Mouse (Mus musculus): ENCODE results near the gene Rcsd1. TPM values are rescaled to one million over a fixed set of nuclear protein-coding genes. Genes with fewer than 3 reads are reported as not detected.

Gene Rcsd1
- total RNA-seq, 2 experiments from 2014 or later = 112 to 114 TPM

DNA sequence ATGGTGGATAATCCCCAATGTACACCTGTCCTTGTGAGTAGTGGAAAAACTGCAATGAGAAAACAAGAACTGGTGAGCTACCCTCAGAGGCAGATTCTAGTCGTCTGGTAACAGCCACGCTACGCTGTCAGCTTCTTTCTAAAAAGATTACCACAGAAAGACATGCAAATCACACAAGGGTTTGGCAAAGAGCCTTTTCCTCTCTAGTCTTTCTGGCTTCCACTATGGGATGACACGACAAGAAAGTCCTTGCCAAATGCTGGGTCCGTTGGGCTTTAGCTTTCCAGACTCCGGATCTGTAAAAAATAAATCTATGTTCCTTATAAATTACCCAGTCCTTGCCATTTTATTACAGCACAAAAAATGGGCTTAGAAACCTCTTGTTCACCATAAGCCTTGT is 103.8 kb downstream of the Rcsd1 start:
- DNase-seq = peak; percentile 66 to 68
- intact Hi-C loops (cut with DNase I) = no loop called here

DNA sequence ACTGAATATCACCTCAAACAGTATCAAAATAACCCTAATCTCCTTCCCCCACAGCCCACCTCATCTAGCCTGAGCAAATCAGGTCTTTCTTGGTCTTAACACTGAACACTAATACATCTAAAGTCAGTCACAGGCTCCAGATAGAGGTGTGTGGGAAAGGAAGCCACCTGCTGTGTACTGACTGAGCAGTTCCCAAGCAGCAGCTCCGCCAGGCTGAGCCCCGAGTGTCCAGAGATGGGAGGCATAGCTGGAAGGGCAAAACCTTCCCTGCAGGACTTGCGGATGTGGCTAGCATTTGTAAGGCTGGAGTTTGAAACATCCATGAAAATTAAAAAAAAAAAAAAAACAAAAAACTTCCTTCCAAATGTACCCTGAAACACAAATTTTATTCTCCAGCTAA is 104.4 kb downstream of the Rcsd1 start:
- no peak for DNase-seq
- intact Hi-C loops (cut with DNase I) = no loop called here

DNA sequence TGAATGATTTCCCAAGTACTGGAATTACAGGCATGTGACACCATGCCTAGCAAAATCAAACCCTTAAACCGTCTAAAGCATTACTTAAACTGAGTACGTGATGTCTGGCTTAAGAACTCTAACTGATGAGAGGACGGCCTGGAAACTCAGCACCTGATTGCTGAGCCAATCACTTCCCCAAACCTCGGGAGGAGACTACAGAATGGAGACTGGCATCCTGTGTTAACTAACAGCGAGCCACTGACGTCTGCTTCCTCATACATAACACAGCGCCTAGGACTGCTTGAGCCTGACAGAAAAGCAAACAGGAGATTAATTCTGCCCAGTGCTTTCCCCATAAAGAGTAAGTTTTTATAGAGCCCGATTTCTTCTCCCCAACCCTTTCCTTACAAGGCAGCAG is 105.4 kb downstream of the Rcsd1 start:
- DNase-seq = no peak
- intact Hi-C loops (cut with DNase I) = no loop called here

DNA sequence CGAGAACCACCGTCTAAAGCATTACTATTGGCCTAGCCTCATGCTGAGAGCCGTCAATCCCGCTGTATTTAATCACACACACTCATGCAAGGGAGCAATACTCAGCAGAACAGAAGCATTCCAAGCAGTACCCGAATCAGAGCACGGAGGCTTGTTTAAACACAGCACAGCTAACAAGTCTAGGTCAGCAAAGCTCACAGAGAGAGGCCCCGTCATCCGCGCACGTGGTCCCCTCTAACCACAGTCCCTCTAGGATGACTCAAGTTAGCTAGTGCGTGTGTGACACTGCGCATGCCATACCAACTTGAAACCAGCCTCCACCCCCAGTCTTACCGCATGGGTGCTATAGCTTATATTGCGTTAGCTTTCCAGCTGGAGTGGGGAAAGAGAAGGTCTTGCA is 106.3 kb downstream of the Rcsd1 start:
- no peak for DNase-seq
- intact Hi-C loops (cut with DNase I) = no loop called here

DNA sequence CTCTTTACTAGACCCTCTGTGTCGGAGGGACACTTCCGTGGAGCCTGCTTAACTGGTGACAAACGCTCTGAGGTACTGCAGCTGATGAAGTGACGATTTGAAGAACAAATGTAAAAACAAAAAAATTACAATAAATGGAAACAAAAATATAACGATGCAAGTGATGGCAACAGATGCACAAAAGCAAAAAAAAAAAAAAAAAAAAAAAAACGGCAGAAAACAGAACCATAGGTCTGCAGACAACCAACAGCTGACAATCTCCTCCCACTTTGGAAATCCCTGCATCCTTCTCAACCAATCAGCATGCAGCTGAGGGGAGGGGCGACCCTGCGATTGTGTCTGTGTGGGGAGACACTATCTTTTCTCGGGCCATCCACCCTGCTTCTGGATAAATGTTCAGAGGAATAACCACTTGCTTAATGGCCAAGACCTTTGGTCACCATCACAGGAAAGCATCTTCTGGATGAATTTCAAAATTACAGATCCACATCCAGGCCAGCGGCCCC is 107.7 kb downstream of the Rcsd1 start:
- intact Hi-C loops (cut with DNase I) = no loop called here
- DNase-seq = no peak

Small RNA genes within 50 kb of the gene (microRNA-seq; reads per million reads assigned to microRNA genes)
- 0 reads per million in 2 experiments for gene Gm44458

Other genes starting within 250 kb of the Rcsd1 start
- 10 to 100 TPM; 76.3 to 77.7 TPM for gene Dcaf6, start 249.3 kb downstream of the Rcsd1 start, total RNA-seq (2021)
- gene Mpc2, start 249.1 kb downstream of the Rcsd1 start, total RNA-seq (2021) = 100 to 1,000 TPM; 403 to 412 TPM
- gene Adcy10, start 224.6 kb downstream of the Rcsd1 start, total RNA-seq (2021) = under 1 TPM in 1 of 2 experiments, not detected in 1; 0.20 TPM
- 10 to 100 TPM; 49.4 to 57.7 TPM for gene Mpzl1, start 75.2 kb downstream of the Rcsd1 start, total RNA-seq (2021)
- 10 to 100 TPM; 34.8 to 36.1 TPM for gene Creg1, start 54.0 kb upstream of the Rcsd1 start, total RNA-seq (2021)
- 1 to 10 TPM; 1.7 TPM for gene Cd247, start 78.9 kb upstream of the Rcsd1 start, total RNA-seq (2021)